Mouse (Mus musculus) spleen, adult 2 months (tissue): Measurements from ENCODE around the gene Slc12a8.

Experiments
- CTCF ChIP-seq: fragments of 200-500 bp; IDR thresholded peaks from 2 replicates; pipeline ENCODE4 v1.5.1; 2011; ENCODE audit warnings: mild to moderate bottlenecking, inconsistent platforms; ENCODE audit not compliant: insufficient read depth, insufficient read length, insufficient replicate concordance; ENCODE audit errors: extremely low read depth
- POLR2A ChIP-seq: fragments of 200-500 bp; IDR thresholded peaks from 2 replicates; pipeline ENCODE4 v1.6.1; 2011; ENCODE audit warnings: low read depth, low read length, inconsistent platforms

DNA sequence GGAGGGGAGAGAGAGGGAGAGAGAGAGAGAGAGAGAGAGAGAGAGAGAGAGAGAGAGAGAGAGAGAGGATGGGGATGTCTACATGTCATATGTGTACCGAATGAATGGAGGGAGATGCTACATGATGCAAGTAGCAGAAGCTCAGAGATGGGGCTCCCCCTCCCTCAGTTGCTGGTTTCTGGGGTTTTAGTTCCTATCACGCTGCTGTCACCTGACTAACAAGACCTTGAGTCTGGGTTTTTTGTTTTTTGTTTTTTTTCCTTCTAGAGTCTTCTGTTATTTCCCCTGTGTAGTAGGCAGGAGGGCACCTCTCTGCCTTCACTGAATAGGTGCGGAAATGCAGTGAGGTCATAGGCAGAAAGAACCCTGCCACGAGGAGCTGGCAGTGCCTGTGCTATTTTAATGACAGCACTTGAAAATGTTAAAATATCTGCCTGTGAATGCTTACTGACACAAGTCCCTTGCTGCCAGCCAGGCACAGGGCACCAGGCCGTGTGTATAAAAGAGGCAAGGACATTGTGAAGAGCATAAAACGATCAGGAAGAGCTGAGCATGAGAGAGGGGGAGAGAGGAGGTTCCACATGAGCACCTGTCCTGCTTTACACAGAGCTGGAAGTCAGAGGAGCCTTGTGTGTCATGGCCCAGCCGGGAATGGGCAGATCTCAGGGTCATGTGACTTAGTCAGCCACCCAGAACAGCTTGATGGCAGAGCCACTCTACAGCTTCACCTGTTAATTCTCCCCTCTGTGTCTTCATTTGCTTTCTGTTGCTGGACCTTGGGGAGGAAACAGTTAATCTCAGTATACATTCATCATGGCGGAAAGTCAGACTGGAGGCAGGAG is 89.8 kb downstream of the Slc12a8 start:
- TF ChIP-seq CTCF (no peak), POLR2A (no peak)
